Mouse (Mus musculus): ENCODE results near the gene Timp2. TPM values are rescaled to one million over a fixed set of nuclear protein-coding genes. Genes with fewer than 3 reads are reported as not detected.
A peak's percentile ranks its signal among the peaks of the same experiment; 100 is the strongest.

Gene Timp2
- total RNA-seq, 2 experiments from 2014 or later: 206 to 223 TPM

DNA sequence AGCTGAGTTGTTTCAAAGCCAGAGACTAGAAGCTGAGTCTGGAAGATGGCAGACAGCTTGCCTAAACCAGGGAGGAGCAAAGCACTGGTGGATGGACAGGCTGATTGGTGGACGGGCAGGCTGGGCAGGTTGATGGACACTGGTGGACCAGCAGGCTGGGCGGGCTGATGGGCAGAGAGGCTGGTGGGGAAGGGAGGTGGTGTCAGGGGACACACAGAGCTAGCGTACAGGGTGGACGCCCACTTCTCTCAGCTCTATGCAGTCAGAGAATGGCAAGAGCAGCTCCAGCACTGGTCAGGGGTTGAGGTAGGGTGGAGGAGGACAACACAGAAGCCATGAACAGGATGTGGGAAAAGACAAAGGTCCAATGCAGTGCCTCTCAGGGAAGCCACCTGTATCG, 13.7 kb upstream of the Timp2 start:
- DNase-seq: peak; percentile 3

GRCm38 (mm10) chr11:118368330-118368729, 12.8 kb upstream of the Timp2 start:
- peak; percentile 56 for DNase-seq

DNA sequence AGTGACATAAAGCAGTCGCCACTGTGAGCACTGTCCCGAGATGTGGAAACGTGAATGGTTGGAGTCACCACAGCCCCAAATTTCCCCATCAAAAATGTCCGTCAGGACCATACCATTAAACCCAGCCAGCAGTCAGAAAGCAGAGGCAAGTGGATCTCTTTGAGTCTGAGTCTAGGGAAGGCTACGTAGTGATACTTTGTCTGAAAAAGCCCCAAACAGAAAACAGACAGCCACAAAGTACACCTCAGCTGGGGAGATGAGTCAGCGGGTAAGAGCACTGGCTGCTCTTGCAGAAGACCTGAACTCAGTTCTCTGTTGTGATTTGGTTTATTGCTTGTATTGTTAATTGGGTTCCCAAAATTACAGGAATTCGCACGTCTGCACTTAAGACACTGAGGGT, 11.0 kb upstream of the Timp2 start:
- no peak for DNase-seq

- DNase-seq: peak; percentile 13
These were observed 10.6 kb upstream of the Timp2 start for GRCm38 (mm10) chr11:118366108-118366507.

- peak; percentile 69 for DNase-seq
These were observed 9.6 kb upstream of the Timp2 start for GRCm38 (mm10) chr11:118365171-118365570.

DNA sequence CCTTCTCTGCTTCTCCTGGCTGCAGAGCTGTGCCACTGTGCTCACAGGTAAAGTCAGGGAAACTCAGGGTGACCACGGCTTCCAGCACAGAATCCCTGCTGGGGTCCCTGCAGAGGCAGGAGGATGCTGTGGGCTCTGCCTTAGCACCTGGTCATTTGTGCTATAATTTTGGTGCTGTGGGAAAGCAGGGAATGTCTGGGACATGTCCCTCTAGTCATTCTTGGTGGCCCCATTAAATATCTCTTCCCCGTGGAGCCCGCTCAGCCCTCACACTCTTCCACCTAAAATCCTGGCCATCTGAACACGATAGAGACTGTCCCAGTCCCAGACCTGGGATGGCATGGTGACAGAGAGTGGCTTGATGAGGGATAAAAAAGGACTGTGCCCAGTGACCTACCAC, 8.5 kb upstream of the Timp2 start:
- DNase-seq: peak; percentile 3

DNA sequence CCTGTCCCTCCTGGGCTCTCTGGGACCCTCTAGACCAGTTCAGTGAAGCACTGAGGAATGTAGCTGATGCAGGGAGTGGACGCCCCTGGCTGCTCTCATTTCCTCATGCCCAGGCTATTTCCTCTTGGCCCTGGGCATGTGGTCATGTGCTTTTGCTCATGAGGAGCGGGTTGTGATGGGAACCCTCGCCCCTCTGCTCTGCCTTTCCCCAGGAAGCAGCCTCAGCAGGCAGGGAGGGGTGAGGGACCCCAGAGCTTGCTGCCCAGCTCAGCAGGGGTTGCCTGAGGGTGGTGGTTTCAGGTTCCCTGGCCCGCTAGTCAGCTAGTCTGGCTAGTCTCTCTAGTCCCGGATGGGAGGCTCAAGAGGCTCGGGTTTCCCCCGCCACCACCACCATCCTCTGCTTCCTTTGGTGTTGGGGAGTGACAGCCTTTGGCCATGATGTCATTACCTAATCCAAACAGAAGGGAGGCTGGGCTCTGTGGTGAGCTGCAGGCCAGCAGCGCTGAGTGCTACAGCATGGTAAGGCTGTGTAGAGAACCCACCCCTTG, 7.5 kb upstream of the Timp2 start:
- DNase-seq: peak; percentile 76

DNA sequence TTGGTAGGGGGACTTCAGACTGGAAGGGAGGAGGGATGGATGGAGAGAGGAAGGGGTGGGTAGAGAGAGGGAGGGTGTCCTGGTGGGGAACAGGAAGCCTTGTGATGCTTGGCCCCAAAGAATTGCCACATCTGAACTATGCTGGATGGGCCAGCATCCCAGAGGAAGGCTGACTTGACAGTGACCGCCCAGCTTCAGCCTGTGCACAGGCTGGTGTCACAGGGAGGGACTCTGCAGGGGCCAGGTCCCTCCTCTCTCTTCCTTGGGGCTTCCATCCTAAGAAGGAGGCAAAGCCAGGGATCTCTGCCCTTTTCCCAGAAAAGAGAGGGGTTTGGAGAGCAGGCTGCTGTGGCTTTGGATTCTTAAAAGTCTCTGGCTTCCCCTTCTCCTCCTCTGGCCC, 7.0 kb upstream of the Timp2 start:
- peak; percentile 44 for DNase-seq

- DNase-seq: peak; percentile 64
These were observed 5.4 kb upstream of the Timp2 start for GRCm38 (mm10) chr11:118360907-118361341.

DNA sequence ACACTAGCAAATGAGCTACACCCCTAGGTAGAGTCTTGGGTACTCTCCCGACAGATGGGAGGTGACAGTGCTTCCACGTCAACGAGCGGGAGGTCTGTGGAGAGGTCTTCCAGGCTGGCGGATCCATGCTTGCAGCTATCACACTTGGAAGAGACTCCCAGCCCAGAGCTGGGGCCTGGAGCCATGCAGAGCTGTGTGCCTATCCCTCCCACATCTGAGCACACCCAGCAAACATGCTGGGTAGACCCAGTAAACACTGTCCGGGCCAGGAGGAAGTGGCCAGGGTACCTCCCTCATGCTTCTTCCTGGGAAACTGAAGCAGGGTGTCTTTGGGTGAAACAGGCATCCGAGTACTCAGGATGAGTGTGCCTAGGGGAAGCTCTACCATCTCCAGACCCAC, 5.0 kb upstream of the Timp2 start:
- DNase-seq: peak; percentile 23

- peak; percentile 95 for DNase-seq
These were observed 335 bp downstream of the Timp2 start for GRCm38 (mm10) chr11:118355205-118355604.

DNA sequence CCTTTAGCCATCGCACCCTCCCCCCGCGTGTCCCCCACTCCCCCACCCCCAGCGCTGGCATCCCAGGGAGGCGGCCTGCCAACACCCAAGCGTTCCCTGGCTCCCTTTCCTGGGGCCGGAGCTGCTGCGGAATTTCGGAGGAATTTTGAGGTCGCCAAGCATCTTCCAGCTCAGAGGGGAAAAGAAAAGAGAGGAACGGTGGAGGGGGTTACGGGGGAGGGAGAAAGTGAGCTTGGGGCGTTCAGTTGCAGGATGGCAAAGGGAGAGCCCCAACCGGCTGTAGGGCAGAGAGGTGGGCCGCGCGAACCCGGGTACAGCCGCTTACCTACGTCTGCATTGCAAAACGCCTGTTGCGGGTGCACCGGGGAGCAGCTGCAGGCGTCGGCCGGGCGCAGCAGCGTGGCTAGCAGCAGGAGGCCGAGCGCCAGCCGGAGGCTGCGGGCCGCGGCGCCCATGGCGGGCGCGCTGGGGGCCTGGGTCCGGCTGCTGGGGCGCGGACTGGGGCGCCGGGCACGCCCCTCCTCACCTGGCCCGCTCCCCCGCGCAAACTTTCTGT, 826 bp downstream of the Timp2 start:
- peak; percentile 76 for DNase-seq

DNA sequence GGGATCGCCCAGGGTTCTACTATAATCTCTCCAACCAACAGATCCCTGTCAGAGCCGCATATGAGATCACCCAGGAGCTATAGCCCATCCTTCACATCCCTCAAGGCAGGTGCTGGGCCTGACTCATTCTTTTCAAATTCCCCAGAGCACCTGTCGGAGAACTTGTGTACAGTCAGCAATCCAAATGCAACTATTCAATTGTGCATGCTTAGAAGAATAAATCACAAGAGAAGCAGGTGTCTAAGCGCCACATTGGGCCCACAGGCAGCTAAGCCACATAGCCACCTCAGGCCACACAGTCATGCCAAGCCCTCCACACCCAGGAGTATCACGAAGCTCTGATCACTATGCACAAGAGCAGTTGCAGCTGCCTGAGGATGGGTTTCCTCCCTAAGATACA, 6.0 kb downstream of the Timp2 start:
- no peak for DNase-seq

DNA sequence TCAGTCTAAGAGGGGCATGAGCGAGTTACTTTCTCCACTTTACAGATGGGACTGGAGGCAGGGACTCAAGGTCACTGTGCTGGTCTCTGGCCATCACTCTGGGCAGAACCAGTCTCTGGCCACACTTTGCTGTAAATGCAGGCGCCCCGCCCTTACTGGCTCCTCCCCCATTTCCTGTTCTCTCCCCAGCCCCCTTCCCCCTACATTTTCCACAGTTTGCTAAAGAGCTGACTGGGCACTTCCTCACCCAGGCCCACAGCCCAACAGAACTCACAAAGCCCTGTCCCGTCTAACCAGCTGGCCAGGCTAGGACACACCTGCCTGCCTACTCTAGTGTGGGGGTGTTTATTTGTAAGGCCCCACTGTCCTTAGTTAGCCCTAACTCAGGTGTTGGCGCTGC, 6.7 kb downstream of the Timp2 start:
- DNase-seq: peak; percentile 75

GRCm38 (mm10) chr11:118348419-118348818, 7.1 kb downstream of the Timp2 start:
- no peak for DNase-seq

- DNase-seq: no peak
These were observed 7.6 kb downstream of the Timp2 start for GRCm38 (mm10) chr11:118347911-118348310.

DNA sequence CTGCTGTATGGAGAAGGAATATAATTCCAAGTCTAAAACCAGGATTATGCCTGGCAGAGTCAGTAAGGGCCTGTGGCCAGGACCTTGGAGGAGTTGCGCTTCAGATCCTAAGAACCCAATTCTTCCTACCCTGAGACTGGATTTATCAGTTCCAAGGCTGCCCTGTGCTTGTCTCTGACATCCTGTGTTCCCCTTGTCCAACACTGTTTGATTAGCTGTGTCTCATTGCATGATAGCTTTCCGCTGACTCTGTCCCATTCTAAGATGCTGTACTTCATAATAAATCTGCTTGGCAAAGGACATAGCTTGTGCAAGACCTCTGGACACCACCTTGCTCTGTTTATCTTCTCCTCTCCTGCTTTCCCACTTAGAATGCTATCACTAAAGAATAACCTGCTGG, 8.1 kb downstream of the Timp2 start:
- no peak for DNase-seq

DNA sequence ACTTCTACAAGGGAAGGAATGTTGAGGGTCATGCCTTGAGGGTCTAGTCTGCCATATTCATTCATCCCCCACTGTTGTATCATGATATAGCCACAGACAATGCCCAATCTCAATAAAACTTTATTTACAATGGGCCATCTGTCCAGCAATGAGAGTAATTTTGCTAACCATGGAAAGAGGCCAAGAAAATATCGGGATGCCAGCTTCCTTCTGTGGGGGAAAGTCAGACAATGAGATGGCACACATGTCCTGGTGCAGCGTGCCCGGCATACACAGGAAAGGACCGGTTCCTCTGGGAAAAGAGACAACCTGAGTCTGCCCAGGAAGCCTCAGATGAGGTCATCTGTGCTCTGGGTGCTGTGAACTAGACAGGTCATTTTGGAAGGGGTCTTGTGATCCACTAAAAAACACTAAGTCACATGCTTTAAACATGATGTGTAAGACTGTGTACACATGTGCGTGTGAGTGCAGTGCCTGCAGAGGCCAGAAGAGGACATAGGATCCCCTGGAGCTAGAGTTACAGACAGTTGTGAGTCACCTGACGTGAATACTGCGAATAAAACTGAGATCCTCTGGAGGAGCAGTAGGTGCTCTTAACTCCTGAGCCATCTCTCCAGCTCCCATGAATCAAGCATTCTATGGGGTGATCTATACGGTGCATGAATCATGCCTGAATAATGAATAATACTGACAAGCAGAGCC, 9.0 kb downstream of the Timp2 start:
- DNase-seq: no peak

DNA sequence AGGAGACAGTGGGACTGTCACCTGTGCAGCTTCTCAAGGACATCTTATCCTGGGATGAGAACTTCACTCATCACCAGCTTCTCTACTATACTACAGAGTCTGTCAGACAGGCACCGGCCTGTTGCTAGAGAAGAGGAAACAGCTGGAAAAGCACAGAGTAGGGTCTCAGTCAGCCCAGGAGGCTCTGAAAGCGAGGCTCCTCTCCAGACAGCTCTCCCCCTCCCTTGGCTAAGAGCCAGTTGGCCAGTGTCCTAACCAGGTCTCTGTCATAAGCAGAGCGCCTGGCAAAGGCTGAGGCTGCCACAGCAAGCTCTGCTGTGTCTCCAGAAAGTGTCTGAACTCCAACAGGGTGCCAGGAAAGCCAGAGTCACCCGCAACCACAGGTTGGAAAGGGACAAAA, 9.8 kb downstream of the Timp2 start:
- DNase-seq: peak; percentile 75

DNA sequence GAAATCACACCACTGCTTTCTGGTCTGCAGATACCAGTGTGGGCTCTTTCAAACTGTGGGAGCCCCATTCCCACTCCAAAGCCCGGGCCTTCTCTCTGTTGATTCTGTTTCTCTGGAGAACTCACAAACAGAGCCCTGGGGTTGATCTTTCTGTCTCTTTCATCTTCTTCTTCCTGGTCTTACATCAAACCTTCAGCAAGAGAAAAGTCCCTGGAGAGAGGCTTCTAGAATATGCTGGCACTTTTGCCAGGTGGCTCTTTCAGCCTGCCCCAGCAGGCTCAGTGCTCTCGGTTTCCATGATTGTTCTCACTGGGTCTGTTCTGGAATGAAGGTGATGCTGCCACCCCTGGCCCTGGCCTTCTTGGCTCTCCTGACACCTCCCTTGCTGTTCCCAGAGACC, 11.9 kb downstream of the Timp2 start:
- no peak for DNase-seq

GRCm38 (mm10) chr11:118342400-118342981, 13.0 kb downstream of the Timp2 start, which contains the start of gene Cep295nl:
Cep295nl (minus strand) TSS chr11:118342500.
- no peak for DNase-seq

GRCm38 (mm10) chr11:118337491-118338168, 17.9 kb downstream of the Timp2 start:
- no peak for DNase-seq

GRCm38 (mm10) chr11:118333431-118333830, 22.1 kb downstream of the Timp2 start:
- DNase-seq: no peak
